Mouse (Mus musculus) liver, adult 2 months (tissue): ENCODE results near the gene Hist1h2bk.
"Not testable (repeated sequence)": the region's sequence is repeated elsewhere in the genome, so short reads cannot be mapped to it uniquely, and the experiment has no call there.

ENCODE experiments used
- CTCF ChIP-seq: fragments of 200-500 bp; IDR thresholded peaks from 2 replicates; pipeline ENCODE4 v1.5.1; 2011; ENCODE audit warnings: low read depth, low read length, control low read depth
- POLR2A ChIP-seq: fragments of 200-500 bp; IDR thresholded peaks from 2 replicates; pipeline ENCODE4 v1.6.1; 2011; ENCODE audit warnings: low read length, control low read depth; ENCODE audit not compliant: insufficient read depth; ENCODE audit errors: extremely low read depth

GRCm38 (mm10) chr13:22041142-22041536 lies 5.5 kb downstream of the Hist1h2bk start, which contains the start of gene Hist1h4i:
- not testable (repeated sequence) for TF ChIP-seq CTCF
- peak; percentile 86 for TF ChIP-seq POLR2A
